Mouse (Mus musculus) cortical plate, adult 2 months (tissue): ENCODE measurements around the gene Olfr995.

Source experiments
- CTCF ChIP-seq: fragments of 200-500 bp; IDR thresholded peaks from 2 replicates; pipeline ENCODE4 v1.5.1; 2011; ENCODE audit warnings: mild to moderate bottlenecking, control low read depth, low read length; ENCODE audit not compliant: insufficient read depth; ENCODE audit errors: extremely low read depth
- POLR2A ChIP-seq: fragments of 200-500 bp; IDR thresholded peaks from 2 replicates; pipeline ENCODE4 v1.6.1; 2011; ENCODE audit warnings: mild to moderate bottlenecking, low read length, control low read depth; ENCODE audit not compliant: insufficient read depth; ENCODE audit errors: extremely low read depth

- no peak for TF ChIP-seq CTCF
- TF ChIP-seq POLR2A = no peak
Observed at GRCm38 (mm10) chr2:85409369-85409768, 34.1 kb downstream of the Olfr995 start, which contains the start of gene Olfr992.
